Mouse (Mus musculus) MEL (cell line): ENCODE measurements around the gene 1700029J07Rik.

Source experiments
- CHD1 ChIP-seq: IDR thresholded peaks from 2 replicates; pipeline ENCODE4 v1.6.1; 2012; ENCODE audit warnings: low read depth, mild to moderate bottlenecking, inconsistent platforms, low read length, improper control_type of control experiment
- CTCF ChIP-seq, 3 experiments: IDR thresholded peaks in 2 of 3; conservative IDR thresholded peaks in 1 of 3; 2 replicates each; pipeline ENCODE4 v1.5.1; 2011 to 2012; ENCODE audit warnings: low read length in 3 of 3, low read depth in 2 of 3, mild to moderate bottlenecking in 2 of 3, improper control_type of control experiment in 1 of 3, inconsistent platforms in 1 of 3, mixed read lengths in 1 of 3, moderate library complexity in 1 of 3; ENCODE audit not compliant: control insufficient read depth in 1 of 3, insufficient read depth in 1 of 3, poor library complexity in 1 of 3, severe bottlenecking in 1 of 3
- E2F4 ChIP-seq: IDR thresholded peaks from 2 replicates; pipeline ENCODE4 v1.6.1; 2011; ENCODE audit warnings: low read depth, low read length, improper control_type of control experiment, borderline replicate concordance
- GABPA ChIP-seq: IDR thresholded peaks from 2 replicates; pipeline ENCODE4 v1.6.1; 2012; ENCODE audit warnings: low read depth, mild to moderate bottlenecking, inconsistent platforms, low read length, improper control_type of control experiment, moderate library complexity
- GATA1 ChIP-seq: IDR thresholded peaks from 2 replicates; pipeline ENCODE4 v1.6.1; 2011; ENCODE audit warnings: low read depth, low read length, improper control_type of control experiment
- POLR2A ChIP-seq, 2 experiments: IDR thresholded peaks; 2 replicates each; pipeline ENCODE4 v1.6.1; 2011 to 2012; ENCODE audit warnings: low read length in 2 of 2, mild to moderate bottlenecking in 2 of 2, control low read depth in 1 of 2, improper control_type of control experiment in 1 of 2, low read depth in 1 of 2, moderate library complexity in 1 of 2; ENCODE audit not compliant: control insufficient read depth in 1 of 2, insufficient read depth in 1 of 2, poor library complexity in 1 of 2
- RCOR1 ChIP-seq: IDR thresholded peaks from 2 replicates; pipeline ENCODE4 v1.6.1; 2012; ENCODE audit warnings: low read depth, mild to moderate bottlenecking, inconsistent platforms, low read length, improper control_type of control experiment
- SMC3 ChIP-seq: IDR thresholded peaks from 2 replicates; pipeline ENCODE4 v1.6.1; 2011; ENCODE audit warnings: low read depth, low read length, improper control_type of control experiment
- TAL1 ChIP-seq: IDR thresholded peaks from 2 replicates; pipeline ENCODE4 v1.6.1; 2012; ENCODE audit warnings: mild to moderate bottlenecking, inconsistent platforms, low read length, moderate library complexity, mixed read lengths
- TCF12 ChIP-seq: IDR thresholded peaks from 2 replicates; pipeline ENCODE4 v1.6.1; 2014; ENCODE audit warnings: low read depth, mild to moderate bottlenecking, inconsistent platforms, low read length, improper control_type of control experiment, moderate library complexity

DNA sequence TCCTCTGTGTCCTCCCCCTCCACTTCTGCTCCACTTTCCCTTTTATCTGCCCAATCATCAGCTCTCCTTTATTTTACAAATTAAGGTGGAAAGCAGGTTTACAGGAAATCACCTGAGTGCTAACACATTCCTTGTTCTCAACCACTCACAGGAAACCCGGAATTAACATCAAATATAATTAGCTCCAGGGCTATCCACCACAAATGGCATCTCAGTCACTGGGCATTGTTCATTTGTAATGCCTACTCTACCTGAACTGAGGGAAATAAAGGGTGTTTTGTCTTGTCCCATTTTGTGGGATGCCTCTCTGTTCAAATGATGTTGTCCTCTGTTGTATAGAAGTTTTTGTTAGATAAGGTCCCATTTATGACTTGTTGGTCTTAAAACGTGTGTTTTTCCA lies 24.4 kb downstream of the 1700029J07Rik start:
- TF ChIP-seq TAL1: no peak
- no peak for TF ChIP-seq POLR2A (IDR thresholded peaks at IDR 0.05; ENCODE audit: control insufficient read depth in 1 of 2, insufficient read depth in 1 of 2, low read depth in 1 of 2, low read length in 2 of 2, poor library complexity in 1 of 2)
- no peak for TF ChIP-seq RCOR1
- no peak for TF ChIP-seq CTCF (IDR thresholded peaks at IDR 0.05 in 2 of 3, conservative IDR thresholded peaks at IDR 0.05 in 1 of 3; ENCODE audit: control insufficient read depth in 1 of 3, insufficient read depth in 1 of 3, low read depth in 2 of 3, low read length in 3 of 3, poor library complexity in 1 of 3, severe bottlenecking in 1 of 3)
- no peak for TF ChIP-seq CHD1
- no peak for TF ChIP-seq SMC3
- TF ChIP-seq GATA1: no peak
- TF ChIP-seq GABPA: no peak
- no peak for TF ChIP-seq E2F4
- no peak for TF ChIP-seq TCF12
